Mouse (Mus musculus): Measurements from ENCODE around the gene Rchy1.
"Not testable (repeated sequence)": the region's sequence is repeated elsewhere in the genome, so short reads cannot be mapped to it uniquely, and the experiment has no call there.

Gene Rchy1

DNA sequence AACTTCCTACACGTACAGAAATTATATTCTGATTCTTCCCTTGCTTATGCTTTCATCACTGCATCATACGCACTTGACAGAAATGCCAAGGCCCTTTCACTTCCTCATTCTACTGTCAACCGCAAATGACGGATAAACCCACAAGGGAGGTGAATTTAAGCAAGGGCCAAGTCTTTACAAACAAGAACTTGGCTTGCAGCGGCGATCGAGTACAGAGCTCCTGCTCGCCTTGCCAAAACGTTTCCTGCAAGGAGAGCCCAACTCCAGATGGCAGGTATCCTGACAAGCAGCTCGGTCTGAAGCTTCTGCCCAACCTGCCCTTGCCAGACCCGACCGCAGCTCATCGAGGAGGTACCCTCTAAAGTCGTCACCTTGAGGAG, 619 bp downstream of the Rchy1 start:
- in situ Hi-C loops (cut with MboI, MseI): loop anchor here (10.0 to 25.0 kb wide), 3 partner anchors 543 to 1600 kb away; partner anchors contain the start of genes Ankrd17 (in 1 of the 2), Ccng2 (in 1 of the 2), Gm9958 (in 1 of the 2) and Scarb2 (in 1 of the 2)

DNA sequence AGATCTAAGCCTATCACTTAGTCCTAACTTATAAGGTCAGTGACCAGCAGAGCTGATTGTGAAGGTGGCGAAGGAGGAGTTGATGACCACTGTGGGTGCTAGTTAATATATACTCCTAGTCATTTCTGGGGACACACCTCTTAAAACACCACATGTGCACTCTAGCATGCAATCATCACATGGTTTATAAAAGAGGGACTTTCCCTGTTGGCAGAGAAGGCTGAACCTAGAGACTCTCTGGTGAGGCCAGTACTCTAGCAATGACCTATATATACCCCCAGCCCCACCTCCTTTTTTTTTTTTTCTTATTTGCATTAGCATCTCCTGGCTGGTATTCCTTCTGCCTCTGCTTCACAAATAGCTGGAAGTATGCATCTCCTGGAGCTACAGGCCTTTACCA, 1.5 kb downstream of the Rchy1 start:
- in situ Hi-C loops (cut with MboI, MseI): loop anchor here (10.0 to 25.0 kb wide), 3 partner anchors 543 to 1599 kb away; partner anchors contain the start of genes Ankrd17 (in 1 of the 2), Ccng2 (in 1 of the 2), Gm9958 (in 1 of the 2) and Scarb2 (in 1 of the 2)

DNA sequence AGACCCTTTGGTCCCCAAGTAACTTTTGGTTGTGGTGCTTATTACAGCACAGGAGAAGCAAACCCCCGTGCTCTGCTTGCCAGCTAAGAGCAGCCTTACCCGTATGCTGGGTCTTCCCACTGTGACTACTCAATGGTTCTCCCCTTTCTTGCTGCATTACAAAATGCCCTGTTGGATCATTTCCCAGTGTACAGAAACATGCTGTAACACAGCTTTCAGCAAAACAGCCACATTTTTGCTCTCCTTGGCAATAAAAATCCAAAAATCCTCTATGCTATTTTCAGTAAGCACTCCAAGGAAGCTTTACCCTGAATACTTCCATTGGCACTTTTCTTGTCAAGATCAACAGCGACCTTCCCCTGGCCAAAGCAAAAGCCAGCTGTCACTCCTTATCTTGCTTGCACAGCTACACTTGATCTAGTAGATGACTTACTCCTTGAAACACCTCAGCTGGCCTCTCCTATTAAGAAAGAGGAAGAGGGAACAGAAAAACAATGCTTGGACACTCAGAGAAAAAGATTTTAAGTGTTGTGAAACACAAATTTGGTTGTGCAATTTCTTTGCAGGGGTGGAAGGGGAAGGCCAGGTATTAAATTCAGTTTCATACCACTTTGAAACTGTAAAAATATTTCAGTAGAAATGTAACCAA, 2.1 kb downstream of the Rchy1 start:
- in situ Hi-C loops (cut with MboI, MseI): loop anchor here (10.0 to 25.0 kb wide), 3 partner anchors 544 to 1598 kb away; partner anchors contain the start of genes Ankrd17 (in 1 of the 2), Ccng2 (in 1 of the 2), Gm9958 (in 1 of the 2) and Scarb2 (in 1 of the 2)

DNA sequence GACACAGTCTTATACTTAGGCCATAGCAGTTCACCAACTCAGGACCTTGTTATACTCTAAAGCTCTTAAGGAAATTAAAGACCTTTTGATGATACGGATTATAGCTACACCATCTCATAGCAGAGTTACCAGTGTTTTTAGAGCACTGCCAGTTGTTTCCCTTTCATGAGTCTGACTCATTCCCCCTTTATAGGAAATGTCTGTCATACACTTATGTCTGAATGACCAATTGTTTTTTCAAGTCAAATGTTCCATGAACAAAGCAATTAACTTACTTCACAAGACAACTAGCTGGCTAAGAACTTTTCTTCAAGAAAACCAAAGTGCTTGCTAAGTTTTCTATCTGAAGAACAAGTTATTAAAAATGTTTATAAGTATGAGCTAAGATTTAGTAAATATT, 2.9 kb downstream of the Rchy1 start:
- in situ Hi-C loops (cut with MboI, MseI): loop anchor here (5.0 to 25.0 kb wide), 4 partner anchors 82 to 1598 kb away; partner anchors contain the start of genes Ankrd17 (in 1 of the 2), Ccng2 (in 1 of the 2), Cdkl2 (in 1 of the 2) and Gm9958 (in 1 of the 2)

- in situ Hi-C loops (cut with MboI, MseI): loop anchor here (5.0 to 25.0 kb wide), 3 partner anchors 83 to 1597 kb away; partner anchors contain the start of genes Ankrd17 (in 1 of the 2), Ccng2 (in 1 of the 2), Cdkl2 (in 1 of the 2) and Gm9958 (in 1 of the 2)
These were observed 3.8 kb downstream of the Rchy1 start for GRCm38 (mm10) chr5:91959096-91959495.

DNA sequence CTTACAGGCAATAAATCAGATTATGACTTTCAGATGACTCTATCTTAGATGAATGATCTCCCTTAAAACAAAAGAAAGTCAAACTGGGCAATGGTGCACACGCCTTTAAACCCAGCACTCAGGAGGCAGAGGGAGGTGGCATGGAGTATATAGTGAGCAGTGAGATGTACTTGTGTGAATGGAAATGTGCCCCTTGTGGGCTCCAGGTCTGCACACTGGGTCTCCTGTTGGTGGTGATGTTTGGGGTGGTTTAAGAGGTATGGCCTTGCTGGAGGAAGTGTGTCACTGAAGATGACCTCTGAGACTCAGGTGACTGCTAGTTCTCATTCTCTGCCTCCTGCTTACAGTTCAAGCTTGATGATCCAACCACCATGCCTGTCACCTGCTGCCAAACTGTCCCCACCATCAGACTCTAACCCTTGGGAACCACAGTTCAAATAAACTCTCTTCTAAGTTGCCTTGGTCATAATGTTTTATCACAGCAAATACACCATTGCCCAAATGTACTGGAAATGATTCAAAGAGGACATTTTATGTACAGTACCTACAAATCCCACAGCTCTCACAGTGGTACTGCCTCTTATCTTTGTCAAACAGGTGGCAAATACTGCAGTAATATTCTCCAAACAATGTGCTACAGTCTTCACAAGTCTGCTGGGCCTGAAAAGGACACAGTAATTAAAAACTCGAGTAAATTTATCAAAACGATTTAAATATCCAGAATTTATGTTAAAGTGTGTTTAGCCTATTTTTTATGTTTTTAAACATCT, 5.7 kb downstream of the Rchy1 start:
- in situ Hi-C loops (cut with MboI, MseI): loop anchor here (5.0 to 25.0 kb wide), 3 partner anchors 85 to 1595 kb away; partner anchors contain the start of genes Ankrd17 (in 1 of the 2), Ccng2 (in 1 of the 2), Cdkl2 (in 1 of the 2) and Gm9958 (in 1 of the 2)

- in situ Hi-C loops (cut with MboI, MseI): loop anchor here (25.0 kb wide), 2 partner anchors 1311 to 1589 kb away; partner anchors contain the start of genes Ankrd17 (in 1 of the 2), Ccng2 (in 1 of the 2) and Gm9958 (in 1 of the 2)
These were observed 11.5 kb downstream of the Rchy1 start for GRCm38 (mm10) chr5:91951404-91951803.

DNA sequence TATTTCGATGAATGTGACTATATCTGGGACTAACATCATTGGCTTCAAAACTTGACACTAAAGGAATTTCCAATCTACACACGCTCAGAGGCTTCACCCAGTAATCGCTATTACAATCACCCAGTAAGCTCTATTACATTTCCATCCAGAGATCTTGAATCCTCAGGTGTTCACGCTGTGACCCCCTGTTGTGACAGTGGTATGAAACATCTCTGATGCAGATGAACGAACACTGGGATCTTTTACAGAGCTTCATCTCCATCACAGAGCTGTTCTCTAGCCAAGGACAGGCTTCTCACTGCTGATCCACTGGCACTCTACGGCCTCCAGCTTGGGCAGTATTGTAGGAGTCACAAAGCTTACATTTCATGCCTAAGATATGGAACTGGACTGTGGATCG, 13.4 kb downstream of the Rchy1 start:
- in situ Hi-C loops (cut with MboI, MseI): no loop called here

DNA sequence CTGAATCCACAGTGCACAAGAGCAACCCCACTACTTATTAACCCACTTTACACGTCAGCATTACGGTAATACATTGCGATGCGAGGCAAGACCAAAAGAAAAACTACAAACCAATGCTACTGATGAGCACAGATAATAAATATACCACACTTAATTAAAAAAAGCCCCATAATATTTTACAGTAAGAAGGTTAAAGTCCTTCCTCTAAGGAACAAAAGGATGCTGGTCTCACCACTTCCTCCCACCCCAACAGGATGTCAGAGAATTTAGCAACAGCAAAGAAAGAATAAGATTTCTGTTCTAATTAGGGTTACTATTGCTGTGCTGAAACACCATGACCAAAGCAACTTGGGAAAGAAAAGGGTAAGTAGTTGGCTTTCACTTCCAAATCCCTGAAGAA, 15.9 kb downstream of the Rchy1 start:
- in situ Hi-C loops (cut with MboI, MseI): no loop called here

DNA sequence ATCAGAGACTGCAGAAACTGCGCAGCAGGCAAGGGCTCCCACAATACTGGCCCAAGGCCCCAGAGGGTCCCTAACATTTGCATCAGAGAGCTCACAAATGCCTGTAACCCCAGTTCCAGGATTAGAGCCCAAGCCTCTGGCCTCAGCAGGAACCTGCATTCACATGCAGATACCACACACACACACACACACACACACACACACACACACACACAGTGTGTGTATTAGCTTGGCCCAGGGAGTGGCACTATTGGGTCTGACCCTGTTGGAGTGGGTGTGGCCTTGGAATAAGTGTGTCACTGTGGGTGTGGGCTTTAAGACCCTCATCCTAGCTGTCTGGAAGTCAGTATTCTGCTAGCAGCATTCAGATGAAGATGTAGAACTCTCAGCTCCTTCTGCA, 17.3 kb downstream of the Rchy1 start:
- in situ Hi-C loops (cut with MboI, MseI): not testable (repeated sequence)

- in situ Hi-C loops (cut with MboI, MseI): no loop called here
These were observed 49.6 kb downstream of the Rchy1 start for GRCm38 (mm10) chr5:91913231-91913630.

DNA sequence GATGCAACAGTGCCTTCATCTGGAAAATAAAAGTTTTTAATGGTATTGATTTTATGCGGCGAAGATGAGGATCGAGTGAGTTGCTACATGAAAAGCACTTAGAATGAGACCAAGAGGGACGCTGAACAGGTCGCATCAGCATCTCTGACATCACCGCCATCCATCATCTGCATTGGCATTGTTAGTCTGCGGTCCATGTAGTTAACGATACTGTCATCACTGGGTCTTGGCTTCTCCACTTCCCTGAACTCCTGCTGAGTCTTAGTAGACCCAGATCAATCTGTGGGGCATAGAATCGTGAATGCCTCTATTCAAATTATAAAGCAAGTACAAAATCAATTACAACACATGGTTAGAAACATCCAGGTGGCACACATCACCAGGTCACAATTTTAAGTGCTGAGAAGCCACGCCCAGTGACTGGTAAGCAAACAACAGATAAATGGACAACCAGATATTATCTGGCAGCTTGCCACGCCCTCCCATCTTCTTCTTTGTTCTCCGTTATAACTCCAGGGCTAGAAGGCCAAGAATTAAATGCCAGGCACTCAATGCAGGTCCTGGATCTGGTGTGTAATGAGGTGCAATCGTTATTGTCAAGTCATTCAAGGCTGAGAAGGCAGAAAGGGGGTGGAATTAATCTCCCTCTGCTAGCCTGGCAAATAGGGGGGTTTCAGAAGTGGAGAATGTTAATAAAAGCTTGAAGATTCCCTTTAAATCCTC, 51.3 kb downstream of the Rchy1 start:
- in situ Hi-C loops (cut with MboI, MseI): no loop called here

DNA sequence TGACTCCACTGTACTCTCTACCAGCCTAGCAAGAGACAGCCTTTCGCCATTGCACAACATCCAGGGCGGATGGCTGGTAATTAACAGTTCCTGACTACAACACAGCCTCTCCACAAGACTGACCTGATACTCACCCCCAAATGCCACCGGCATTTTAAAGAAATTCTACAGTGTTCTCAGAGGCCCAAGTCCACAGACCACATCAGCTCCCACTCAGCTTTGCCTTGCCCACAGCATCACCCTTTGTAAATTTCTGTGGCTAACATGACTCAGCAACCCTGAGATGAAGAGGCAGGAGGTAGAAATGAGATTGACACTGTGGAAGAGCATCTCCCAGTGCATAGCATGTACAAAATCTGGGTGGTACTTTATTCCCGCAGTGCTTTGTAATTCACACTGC, 52.3 kb downstream of the Rchy1 start:
- in situ Hi-C loops (cut with MboI, MseI): no loop called here

- in situ Hi-C loops (cut with MboI, MseI): loop anchor here in 1 of 2 experiments (10.0 kb wide), 1 partner anchor 96 kb away; no protein-coding TSS in a partner anchor
These were observed 53.8 kb downstream of the Rchy1 start for GRCm38 (mm10) chr5:91909010-91909620.

Data from T-helper 17 cell (primary cell).